Mouse (Mus musculus) small intestine, adult 2 months (tissue): ENCODE measurements around the gene Mtg2. TPM values are rescaled to one million over a fixed set of nuclear protein-coding genes. Genes with fewer than 3 reads are reported as not detected.

Source experiments
- H3K27ac ChIP-seq: fragments of 200-500 bp; 2 replicates; pipeline ENCODE4 v1.5.1; 2012; ENCODE audit warnings: low read depth, low read length, control low read depth, inconsistent platforms; ENCODE audit not compliant: insufficient read depth
- H3K27me3 ChIP-seq: fragments of 200-500 bp; 2 replicates; pipeline ENCODE4 v1.6.1; 2012; ENCODE audit warnings: mild to moderate bottlenecking, moderate library complexity, low read length, inconsistent platforms; ENCODE audit not compliant: control insufficient read depth, insufficient read depth
- H3K36me3 ChIP-seq: fragments of 200-500 bp; 2 replicates; pipeline ENCODE4 v1.6.1; 2012; ENCODE audit warnings: mild to moderate bottlenecking, low read length, control low read depth, inconsistent platforms; ENCODE audit not compliant: control insufficient read depth, insufficient read depth
- H3K4me1 ChIP-seq: fragments of 200-500 bp; 2 replicates; pipeline ENCODE4 v1.6.1; 2012; ENCODE audit warnings: low read length, inconsistent platforms, mixed read lengths; ENCODE audit not compliant: control insufficient read depth, insufficient read depth, insufficient read length
- H3K4me3 ChIP-seq: fragments of 200-500 bp; 2 replicates; pipeline ENCODE4 v1.5.1; 2012; ENCODE audit warnings: low read depth, mild to moderate bottlenecking, control low read depth, inconsistent platforms, low read length, moderate library complexity
- CTCF ChIP-seq: fragments of 200-500 bp; IDR thresholded peaks from 2 replicates; pipeline ENCODE4 v1.5.1; 2012; ENCODE audit warnings: low read depth, mild to moderate bottlenecking, control low read depth, inconsistent platforms, low read length, moderate library complexity, mixed read lengths; ENCODE audit not compliant: insufficient replicate concordance, insufficient read length; ENCODE audit errors: extremely low read depth
- POLR2A ChIP-seq: fragments of 200-500 bp; IDR thresholded peaks from 2 replicates; pipeline ENCODE4 v1.6.1; 2012; ENCODE audit warnings: low read depth, mild to moderate bottlenecking, control low read depth, inconsistent platforms, low read length, moderate library complexity
- WGBS: fragments of 180-500 bp; shearing (Covaris S2); methylation state at CpG from one replicate; pipeline ENCODE4 v1.1.7; 2018; 5-methylcytosine and 5-hydroxymethylcytosine counted together
- polyA plus RNA-seq: library from polyadenylated mRNA; depleted of rRNA; stranded (reverse); fragments of >200 nt; gene quantifications from 2 replicates; pipeline ENCODE4 v1.2.3, GENCODE M21; 2012

Gene Mtg2
- polyA plus RNA-seq, 1 experiment = 10.2 TPM

DNA sequence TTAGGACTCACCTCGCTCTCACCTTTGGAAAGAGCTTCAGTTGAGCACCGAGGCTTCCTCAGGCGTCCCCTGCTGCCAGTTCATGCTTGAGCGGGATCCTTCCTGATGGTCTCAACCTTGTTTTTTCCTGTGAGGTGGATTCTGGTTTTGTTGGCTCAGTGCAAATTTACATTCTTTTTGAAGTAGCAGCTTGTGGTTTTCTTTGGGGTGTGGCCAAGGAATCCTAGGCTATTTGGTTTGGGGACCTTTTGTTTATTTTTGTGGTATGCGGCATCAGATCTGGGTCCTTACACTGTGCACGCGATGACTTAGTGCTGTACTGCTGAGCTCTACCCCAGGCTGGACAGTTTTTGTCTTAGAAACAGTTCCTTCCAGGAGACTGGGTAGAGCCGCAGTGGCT lies 10.3 kb downstream of the Mtg2 start:
- no peak overlapping the region for H3K4me3 ChIP-seq
- no peaks in the 10 kb centered on the region for H3K4me1 ChIP-seq
- WGBS = 78% methylated on average over 8 of the region's 8 CpGs
- no peak for TF ChIP-seq POLR2A
- TF ChIP-seq CTCF = no peak
- no peak overlapping the region for H3K27ac ChIP-seq
- peaks cover 12% of the 10 kb centered on the region; the same call in 1 of the 2 replicates for H3K36me3 ChIP-seq
- H3K27me3 ChIP-seq = no peaks in the 10 kb centered on the region

- no peak overlapping the region for H3K4me3 ChIP-seq
- H3K27ac ChIP-seq = no peak overlapping the region
- TF ChIP-seq CTCF (no peak), POLR2A (no peak)
- H3K4me1 ChIP-seq = no peaks in the 10 kb centered on the region
- H3K36me3 ChIP-seq = peaks cover 12% of the 10 kb centered on the region; the same call in 1 of the 2 replicates
- no peaks in the 10 kb centered on the region for H3K27me3 ChIP-seq
- 94% methylated on average over 10 of the region's 10 CpGs for WGBS
Measured at GRCm38 (mm10) chr2:180083063-180083462, 12.7 kb downstream of the Mtg2 start.

DNA sequence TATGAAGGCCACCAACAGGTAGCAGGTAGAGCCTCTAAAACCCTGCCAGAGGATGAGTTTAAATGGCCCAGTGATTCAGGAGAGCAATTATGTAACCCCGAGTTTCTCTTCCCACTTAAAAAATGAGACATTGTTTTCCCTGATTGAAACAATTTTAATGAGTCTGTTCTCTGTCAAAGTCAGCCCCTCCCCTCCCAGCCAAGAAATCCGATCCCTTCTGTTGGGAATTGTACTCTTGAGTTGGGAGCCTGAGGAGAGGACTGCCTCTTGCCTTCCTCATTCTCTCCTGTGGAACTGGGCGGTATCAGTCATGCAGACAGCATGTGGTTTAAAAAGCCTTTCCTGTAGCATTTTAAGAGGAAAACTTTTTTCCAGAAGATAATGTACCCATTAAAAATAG lies 14.2 kb downstream of the Mtg2 start:
- 64% methylated on average over 3 of the region's 3 CpGs for WGBS
- no peaks in the 10 kb centered on the region for H3K4me1 ChIP-seq
- no peak overlapping the region for H3K4me3 ChIP-seq
- no peak for TF ChIP-seq POLR2A
- no peak for TF ChIP-seq CTCF
- H3K27me3 ChIP-seq = no peaks in the 10 kb centered on the region
- no peak overlapping the region for H3K27ac ChIP-seq
- peaks cover 9% of the 10 kb centered on the region; the same call in 1 of the 2 replicates for H3K36me3 ChIP-seq

DNA sequence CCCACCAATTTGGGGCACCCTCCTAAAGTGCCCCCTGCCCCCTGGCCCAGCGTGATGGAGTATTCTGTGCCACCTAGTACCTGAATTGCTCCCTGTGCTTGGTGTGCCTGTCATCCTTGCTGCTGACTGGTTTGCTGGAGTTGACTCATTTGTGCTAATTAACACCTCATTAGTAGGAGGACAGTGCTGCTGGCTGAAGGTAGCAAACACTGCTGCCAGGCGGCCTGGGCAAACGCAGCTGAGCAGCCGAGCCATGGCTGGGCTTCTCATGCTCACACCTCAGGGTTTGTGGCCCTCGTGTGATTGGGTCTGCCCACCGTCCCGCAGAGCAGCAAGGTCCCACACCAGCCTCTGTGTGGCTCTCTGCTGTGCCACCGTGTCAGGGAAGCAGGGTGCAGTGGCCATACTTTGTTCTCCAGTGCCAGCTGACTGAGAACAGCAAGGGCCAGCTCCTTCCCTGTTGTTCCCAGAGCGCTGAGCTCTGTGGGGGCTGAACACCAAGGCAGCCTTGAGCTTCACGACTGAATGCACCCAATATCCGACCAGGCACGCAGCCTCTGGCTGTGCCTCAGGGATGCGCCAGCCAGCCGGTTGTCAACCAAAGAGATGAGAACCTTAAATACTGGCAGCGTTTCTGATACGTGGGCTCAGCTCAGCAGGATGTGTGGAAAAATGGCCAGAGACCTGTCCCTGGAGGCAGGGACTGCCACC lies 15.7 kb downstream of the Mtg2 start:
- H3K27ac ChIP-seq = no peak overlapping the region
- no peak overlapping the region for H3K4me3 ChIP-seq
- 79% methylated on average over 16 of the region's 16 CpGs for WGBS
- H3K27me3 ChIP-seq = no peaks in the 10 kb centered on the region
- no peaks in the 10 kb centered on the region for H3K4me1 ChIP-seq
- TF ChIP-seq CTCF (no peak), POLR2A (no peak)
- H3K36me3 ChIP-seq = peaks cover 9% of the 10 kb centered on the region; the same call in 1 of the 2 replicates

- H3K4me1 ChIP-seq = no peaks in the 10 kb centered on the region
- H3K4me3 ChIP-seq = no peak overlapping the region
- no peak overlapping the region for H3K27ac ChIP-seq
- no peaks in the 10 kb centered on the region for H3K27me3 ChIP-seq
- peaks cover 9% of the 10 kb centered on the region; the same call in 1 of the 2 replicates for H3K36me3 ChIP-seq
- TF ChIP-seq POLR2A (no peak), CTCF (no peak)
- WGBS = 80% methylated on average over 5 of the region's 5 CpGs
Measured at GRCm38 (mm10) chr2:180086637-180087027, 16.2 kb downstream of the Mtg2 start.

GRCm38 (mm10) chr2:180087472-180087871 lies 17.1 kb downstream of the Mtg2 start:
- Histone ChIP-seq H3K4me3 (no peak overlapping the region), H3K27ac (no peak overlapping the region), H3K36me3 (peaks cover 9% of the 10 kb centered on the region; the same call in 1 of the 2 replicates), H3K4me1 (no peaks in the 10 kb centered on the region), H3K27me3 (no peaks in the 10 kb centered on the region)
- 83% methylated on average over 4 of the region's 4 CpGs for WGBS
- TF ChIP-seq CTCF (no peak), POLR2A (no peak)

DNA sequence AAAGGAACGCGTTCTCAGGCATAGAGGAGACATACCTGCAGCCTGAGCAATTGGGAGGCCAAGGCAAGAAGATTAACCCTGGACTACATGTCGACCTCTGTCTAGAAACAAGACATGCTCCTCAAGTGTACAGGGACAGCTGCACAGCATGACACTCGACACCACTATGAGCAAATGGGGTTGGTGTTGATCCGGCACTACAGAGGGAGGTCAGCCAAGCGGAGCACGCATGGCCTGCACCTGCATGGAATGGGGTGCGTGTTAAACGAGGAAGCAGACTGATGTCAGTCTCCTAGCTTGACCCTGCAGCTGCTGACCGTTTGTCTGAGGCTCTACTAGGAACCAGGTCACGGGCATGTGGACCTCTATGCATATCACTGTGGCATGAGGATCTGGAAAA lies 19.9 kb downstream of the Mtg2 start:
- 62% methylated on average over 11 of the region's 11 CpGs for WGBS
- no peaks in the 10 kb centered on the region for H3K36me3 ChIP-seq
- no peak overlapping the region for H3K27ac ChIP-seq
- H3K4me3 ChIP-seq = no peak overlapping the region
- no peaks in the 10 kb centered on the region for H3K27me3 ChIP-seq
- no peaks in the 10 kb centered on the region for H3K4me1 ChIP-seq
- TF ChIP-seq POLR2A = no peak
- TF ChIP-seq CTCF = no peak

- TF ChIP-seq POLR2A = no peak
- no peak for TF ChIP-seq CTCF
- Histone ChIP-seq H3K36me3 (no peaks in the 10 kb centered on the region), H3K27ac (no peak overlapping the region), H3K27me3 (peaks cover 9% of the 10 kb centered on the region; the same call in 1 of the 2 replicates), H3K4me1 (peaks cover 2% of the 10 kb centered on the region; the same call in 1 of the 2 replicates), H3K4me3 (no peak overlapping the region)
- WGBS = 22% methylated on average over 5 of the region's 5 CpGs
Measured at GRCm38 (mm10) chr2:180095711-180096110, 25.3 kb downstream of the Mtg2 start.
